Mouse (Mus musculus) frontal cortex, adult 2 months (tissue): ENCODE measurements around the gene Agr3. TPM values are rescaled to one million over a fixed set of nuclear protein-coding genes. Genes with fewer than 3 reads are reported as not detected.

Source experiments
- DNase-seq, 2 experiments: peaks; one replicate each; pipeline ENCODE4 v3.0.0; 2022; ENCODE audit warnings: low spot score in 1 of 2; ENCODE audit errors: extremely low spot score in 1 of 2
- polyA plus RNA-seq: library from polyadenylated mRNA; depleted of rRNA; stranded (reverse); fragments of >200 nt; gene quantifications from 2 replicates; pipeline ENCODE4 v1.2.3, GENCODE M21; 2012; rRNA removed

Gene Agr3
- polyA plus RNA-seq, 1 experiment = 0.56 TPM

DNA sequence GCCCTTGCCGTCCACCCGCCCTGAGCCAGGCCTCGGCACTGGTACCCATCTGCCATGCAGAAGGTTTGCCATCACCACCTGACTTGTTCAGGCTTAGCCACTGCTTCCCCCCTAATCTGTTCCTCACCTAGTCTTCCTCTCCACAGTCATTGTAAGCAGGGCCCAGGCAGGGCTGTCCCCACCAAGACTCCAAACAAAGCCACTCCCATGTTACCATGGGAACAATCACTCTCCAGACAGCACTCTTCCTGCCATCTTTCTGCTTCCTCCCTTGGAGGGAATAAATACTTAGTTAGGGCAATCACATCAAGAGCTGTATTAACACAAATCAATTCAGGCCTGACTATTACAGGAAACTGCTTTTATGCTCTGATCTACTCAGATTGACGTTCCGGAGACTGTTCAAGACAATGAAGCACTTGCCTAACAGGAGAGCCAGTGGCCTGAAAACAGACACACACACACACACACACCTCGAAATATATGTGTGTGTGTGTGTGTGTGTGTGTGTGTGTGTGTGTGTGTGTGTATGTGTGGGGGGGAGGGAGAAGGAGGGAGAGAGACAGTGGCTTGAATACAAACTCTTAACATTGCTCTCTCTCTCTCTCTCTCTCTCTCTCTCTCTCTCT is 56.4 kb downstream of the Agr3 start:
- no peak for DNase-seq

- no peak for DNase-seq
Measured at GRCm38 (mm10) chr12:35983472-35983871, 58.1 kb downstream of the Agr3 start.

- DNase-seq = no peak
Measured at GRCm38 (mm10) chr12:35984743-35985142, 59.3 kb downstream of the Agr3 start.

DNA sequence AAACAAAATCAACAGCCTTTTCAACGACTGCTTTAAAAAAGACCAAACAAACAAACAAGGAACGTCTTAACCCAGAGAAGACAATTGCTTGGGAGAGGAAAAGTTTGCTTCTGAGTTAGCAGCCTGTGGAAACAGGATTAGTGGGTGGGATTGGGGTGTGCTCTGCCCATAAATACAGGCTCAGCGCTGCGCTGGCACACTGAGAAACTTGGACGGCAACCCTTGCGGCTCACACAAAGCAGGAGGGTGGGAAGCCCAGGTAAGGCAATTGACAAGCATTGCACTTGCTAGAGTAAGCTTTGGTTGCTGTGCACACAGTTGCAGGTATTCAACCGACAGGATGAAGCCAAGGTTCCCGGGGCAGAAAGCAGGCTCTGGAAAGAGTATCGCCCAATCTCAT is 67.3 kb downstream of the Agr3 start, which contains the start of gene Agr2:
Agr2 (plus strand) TSS at position 197 of the 400 bp plus-strand sequence.
- DNase-seq = no peak

DNA sequence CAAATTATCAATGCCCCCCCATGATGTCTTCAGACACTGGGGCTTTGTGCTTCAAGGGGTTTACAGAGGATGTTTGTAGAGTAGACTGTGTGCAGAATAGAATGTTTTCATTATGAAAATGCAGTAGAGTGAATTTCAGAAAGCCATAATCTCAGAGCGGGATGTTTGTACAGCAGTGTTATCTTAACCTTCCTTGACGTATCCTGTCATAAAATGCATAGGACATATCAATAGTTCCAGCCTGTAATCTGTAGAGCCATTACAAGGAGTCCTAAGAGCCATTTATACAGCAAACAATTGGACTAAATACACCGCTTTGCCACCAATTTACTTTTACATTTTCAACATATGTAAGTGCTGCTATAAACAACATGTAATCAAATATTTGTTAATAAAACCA is 68.2 kb downstream of the Agr3 start:
- no peak for DNase-seq

GRCm38 (mm10) chr12:35994098-35994497 is 68.7 kb downstream of the Agr3 start:
- DNase-seq = no peak

- peak in 1 of 2 experiments; percentile 68 for DNase-seq
Measured at GRCm38 (mm10) chr12:35995799-35996198, 70.4 kb downstream of the Agr3 start.

Other genes starting within 250 kb of the Agr3 start
- 0.18 and 0.82 TPM in 2 replicates for gene Agr2, start 67.3 kb downstream of the Agr3 start, polyA plus RNA-seq
- gene Tspan13, start 116.9 kb downstream of the Agr3 start, polyA plus RNA-seq = 137 and 158 TPM in 2 replicates
- 41.3 and 43.4 TPM in 2 replicates for gene Ankmy2, start 231.5 kb downstream of the Agr3 start, polyA plus RNA-seq
- 35.6 and 42.4 TPM in 2 replicates for gene Bzw2, start 232.5 kb downstream of the Agr3 start, polyA plus RNA-seq